25 mouse cellular contexts compared by ENCODE assay signal in the genomic region with DNA sequence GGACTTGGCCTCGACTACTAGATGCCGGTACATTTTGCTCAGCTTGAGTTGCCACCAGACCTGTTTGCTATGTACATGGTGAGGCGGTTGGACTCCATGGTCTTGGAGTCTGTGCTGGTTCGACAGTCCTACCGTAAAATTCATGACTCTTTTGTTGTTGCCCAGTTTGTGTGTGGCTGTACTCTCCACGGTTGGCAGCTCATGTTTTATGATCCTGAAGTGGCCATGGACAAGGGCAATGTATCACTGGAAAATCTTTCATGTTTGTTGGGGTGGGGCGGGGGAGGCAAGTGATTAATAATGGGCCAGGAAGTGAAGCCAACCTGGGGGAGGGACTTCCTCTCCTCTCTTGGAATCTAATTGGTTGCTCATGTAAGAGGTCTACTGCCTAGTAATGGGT.
"Had no signal": no experiment of that assay in that cellular context is flagged by ENCODE, and none has a peak within 500 bp of the region (broad histone marks: within the 10 kb centered on the region; RNA-seq: fewer than 3 reads in every experiment).

No protein-coding gene starts in this region.

- H3K27ac ChIP-seq: layer of hippocampus, adult 2 months; limb, embryonic 10.5 days; limb, embryonic 13.5 days; liver, embryonic 12.5 days; liver, embryonic 15.5 days; lung, embryonic 15.5 days; midbrain, embryonic 10.5 days; midbrain, embryonic 13.5 days; neural tube, embryonic 12.5 days; neural tube, embryonic 15.5 days; stomach, postnatal 0 days had no signal

- H3K4me3 ChIP-seq: layer of hippocampus, adult 2 months; limb, embryonic 10.5 days; limb, embryonic 13.5 days; liver, embryonic 12.5 days; liver, embryonic 15.5 days; lung, embryonic 15.5 days; megakaryocyte, embryonic 14.5 days; midbrain, embryonic 10.5 days; midbrain, embryonic 13.5 days; neural tube, embryonic 12.5 days; neural tube, embryonic 15.5 days had no signal

- H3K4me1 ChIP-seq: limb, embryonic 10.5 days; liver, embryonic 12.5 days; liver, embryonic 15.5 days; lung, embryonic 15.5 days; megakaryocyte, embryonic 14.5 days; midbrain, embryonic 10.5 days; midbrain, embryonic 13.5 days; neural tube, embryonic 12.5 days; neural tube, embryonic 15.5 days had no signal

- H3K9ac ChIP-seq: limb, embryonic 13.5 days; liver, embryonic 12.5 days; liver, embryonic 15.5 days; lung, embryonic 15.5 days; midbrain, embryonic 13.5 days; neural tube, embryonic 12.5 days; neural tube, embryonic 15.5 days had no signal

- H3K36me3 ChIP-seq: limb, embryonic 10.5 days; limb, embryonic 13.5 days; liver, embryonic 12.5 days; liver, embryonic 15.5 days; lung, embryonic 15.5 days; midbrain, embryonic 10.5 days; midbrain, embryonic 13.5 days; neural tube, embryonic 12.5 days; neural tube, embryonic 15.5 days had no signal

- DNase-seq: kidney, adult 8-10 months; kidney, postnatal 10 days; layer of hippocampus, adult 9-11 months; liver; lung, adult 18-20 months; lung, postnatal 10 days; lung, postnatal 36 days; right cerebral cortex, adult 18-20 months; right cerebral cortex, postnatal 14 days; right cerebral cortex, postnatal 4 days; thymus, adult 18-20 months; thymus, postnatal 4 days had no signal

- H3K4me2 ChIP-seq: limb, embryonic 13.5 days; liver, embryonic 12.5 days; liver, embryonic 15.5 days; lung, embryonic 15.5 days; midbrain, embryonic 13.5 days; neural tube, embryonic 12.5 days; neural tube, embryonic 15.5 days had no signal

- H3K27me3 ChIP-seq: limb, embryonic 13.5 days; liver, embryonic 12.5 days; liver, embryonic 15.5 days; lung, embryonic 15.5 days; megakaryocyte, embryonic 14.5 days; midbrain, embryonic 13.5 days; neural tube, embryonic 12.5 days; neural tube, embryonic 15.5 days had no signal

- H3K9me3 ChIP-seq: limb, embryonic 10.5 days; limb, embryonic 13.5 days; liver, embryonic 12.5 days; liver, embryonic 15.5 days; lung, embryonic 15.5 days; midbrain, embryonic 10.5 days; midbrain, embryonic 13.5 days; neural tube, embryonic 12.5 days; neural tube, embryonic 15.5 days had no signal

- ATAC-seq: liver, embryonic 12.5 days; midbrain, embryonic 13.5 days; midbrain, embryonic 16.5 days had no signal
